Mouse (Mus musculus) yolk sac, embryonic 10.5 days (tissue): ENCODE measurements at regions not wholly inside any gene's neighbourhood (a gene's known extent, or its start where the extent isn't known, plus 50 kb on each side); places are given as distances from the start of the nearest gene placed in this dataset.

ENCODE experiments used
- DNase-seq: peaks from one replicate; pipeline ENCODE4 v3.0.0-alpha.2; 2017; ENCODE audit warnings: low spot score

GRCm38 (mm10) chr3:101524905-101525304 lies 79.6 kb downstream of the Atp1a1 start:
- DNase-seq: no peak

DNA sequence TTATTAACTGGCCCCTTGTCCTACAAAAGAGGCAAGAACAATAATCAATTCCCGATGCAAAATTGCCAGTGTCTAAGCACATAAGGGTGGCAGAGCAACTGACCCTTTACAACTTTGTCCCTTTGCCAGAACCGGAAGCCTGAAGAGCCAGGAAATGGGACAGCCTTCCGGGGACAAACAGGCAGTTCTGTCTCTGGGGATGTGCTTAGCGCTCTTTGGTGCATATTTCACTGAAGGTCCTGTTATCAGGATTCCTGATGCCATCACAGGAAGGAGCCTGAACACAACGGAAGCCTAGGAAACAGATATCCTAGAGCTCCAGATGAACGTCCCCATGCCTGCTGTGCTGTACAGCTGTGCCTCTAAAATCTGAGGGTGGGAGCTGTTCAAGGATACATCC lies 80.0 kb downstream of the Atp1a1 start:
- DNase-seq: no peak

DNA sequence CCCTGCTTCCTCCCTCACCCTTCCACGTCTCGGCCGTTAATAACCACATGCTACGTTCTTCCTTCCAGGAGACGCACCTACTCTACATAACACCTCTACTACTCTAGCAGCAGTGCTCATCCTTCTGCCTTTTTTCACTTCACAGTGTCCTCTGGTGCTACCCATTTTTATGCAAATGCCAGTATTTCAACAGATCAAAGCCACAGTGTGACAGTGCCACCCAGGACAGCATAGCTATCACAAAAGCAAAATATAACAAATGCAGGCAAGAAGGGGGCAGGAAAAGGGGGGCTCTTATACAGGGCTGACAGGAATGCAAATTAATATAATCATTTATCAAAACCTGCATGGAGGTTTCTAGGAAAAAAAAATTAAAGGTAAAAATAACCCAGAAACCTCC lies 81.2 kb downstream of the Atp1a1 start:
- DNase-seq: no peak

- DNase-seq: no peak
Observed at GRCm38 (mm10) chr3:101522246-101522920, 82.1 kb downstream of the Atp1a1 start.

DNA sequence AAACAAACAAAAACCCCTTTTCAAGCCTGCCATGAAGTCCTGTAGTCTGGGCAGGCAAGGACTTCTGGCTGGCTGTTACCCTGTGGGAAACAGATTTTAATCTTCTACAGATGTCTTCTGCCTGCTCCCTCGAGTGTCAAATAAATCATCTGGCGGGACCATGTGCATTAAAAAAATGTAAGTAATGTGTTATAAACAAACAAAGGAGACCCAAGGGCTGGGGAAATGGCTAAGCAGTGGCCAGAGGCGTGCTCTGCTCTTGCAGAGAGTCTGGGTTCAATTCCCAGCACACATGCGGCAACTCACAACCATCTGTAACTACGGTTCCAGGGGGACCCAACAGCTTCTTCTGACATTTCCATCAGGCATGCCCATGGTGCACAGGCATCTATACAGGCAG lies 83.3 kb downstream of the Atp1a1 start:
- DNase-seq: no peak

- no peak for DNase-seq
Observed at GRCm38 (mm10) chr3:101520115-101520514, 84.4 kb downstream of the Atp1a1 start.

DNA sequence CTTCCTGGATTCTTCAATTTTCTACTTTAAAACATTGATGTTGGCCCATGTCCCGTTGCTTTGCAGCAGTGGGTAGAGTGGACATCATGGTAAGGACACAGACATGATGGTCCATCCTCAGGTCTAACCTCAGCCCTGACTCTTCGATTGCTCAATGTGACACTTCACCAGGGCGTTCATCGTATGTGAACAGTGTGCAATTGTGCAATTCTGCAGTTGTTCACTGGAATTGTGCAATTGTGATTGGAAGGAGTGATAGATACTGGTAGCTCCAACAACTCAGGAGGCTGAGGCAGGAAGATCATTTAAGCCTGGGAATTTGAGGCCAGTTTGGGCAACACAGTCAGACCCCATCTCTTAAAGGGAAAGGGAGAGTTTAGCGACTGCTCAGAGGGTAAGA lies 84.9 kb downstream of the Atp1a1 start:
- DNase-seq: no peak

DNA sequence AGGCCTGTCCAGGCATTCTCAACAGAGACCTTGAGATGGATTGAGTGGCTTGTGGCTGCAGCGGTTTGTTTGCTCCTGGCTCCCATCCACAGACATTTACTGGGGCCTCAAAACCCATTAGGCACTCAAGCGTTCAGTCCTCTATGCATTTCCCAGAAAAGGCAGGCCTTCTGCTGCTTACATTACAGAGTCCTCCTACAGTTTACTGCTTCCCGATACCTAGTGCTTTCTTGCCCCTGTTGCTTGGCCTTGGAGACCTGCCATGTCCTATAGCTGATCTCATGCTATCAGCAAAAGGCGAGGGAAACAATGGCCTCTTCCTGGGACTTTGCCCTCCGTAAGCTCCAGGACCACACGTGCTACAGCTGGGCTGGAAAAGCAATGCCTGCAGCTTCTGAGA lies 85.7 kb downstream of the Atp1a1 start:
- peak; percentile 67 for DNase-seq

DNA sequence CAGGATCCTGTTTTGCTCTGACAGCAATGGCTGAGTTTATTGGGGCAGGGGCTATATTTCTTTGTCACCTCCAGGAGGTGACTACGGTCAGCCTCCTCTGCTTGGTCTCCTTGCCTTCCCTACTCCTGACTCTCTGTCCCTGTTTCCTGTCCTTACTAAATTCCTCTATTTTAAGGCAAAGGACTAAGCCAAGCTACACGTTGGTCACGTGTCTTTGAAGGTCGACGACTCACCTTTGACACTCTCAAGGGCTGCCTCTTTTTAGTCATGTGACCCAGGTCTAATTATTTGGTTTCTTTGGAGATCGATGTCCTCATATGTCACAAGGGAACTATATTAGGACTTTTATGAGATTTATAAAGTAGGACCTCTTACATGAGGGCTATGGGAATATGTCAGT lies 86.9 kb downstream of the Atp1a1 start:
- DNase-seq: no peak

DNA sequence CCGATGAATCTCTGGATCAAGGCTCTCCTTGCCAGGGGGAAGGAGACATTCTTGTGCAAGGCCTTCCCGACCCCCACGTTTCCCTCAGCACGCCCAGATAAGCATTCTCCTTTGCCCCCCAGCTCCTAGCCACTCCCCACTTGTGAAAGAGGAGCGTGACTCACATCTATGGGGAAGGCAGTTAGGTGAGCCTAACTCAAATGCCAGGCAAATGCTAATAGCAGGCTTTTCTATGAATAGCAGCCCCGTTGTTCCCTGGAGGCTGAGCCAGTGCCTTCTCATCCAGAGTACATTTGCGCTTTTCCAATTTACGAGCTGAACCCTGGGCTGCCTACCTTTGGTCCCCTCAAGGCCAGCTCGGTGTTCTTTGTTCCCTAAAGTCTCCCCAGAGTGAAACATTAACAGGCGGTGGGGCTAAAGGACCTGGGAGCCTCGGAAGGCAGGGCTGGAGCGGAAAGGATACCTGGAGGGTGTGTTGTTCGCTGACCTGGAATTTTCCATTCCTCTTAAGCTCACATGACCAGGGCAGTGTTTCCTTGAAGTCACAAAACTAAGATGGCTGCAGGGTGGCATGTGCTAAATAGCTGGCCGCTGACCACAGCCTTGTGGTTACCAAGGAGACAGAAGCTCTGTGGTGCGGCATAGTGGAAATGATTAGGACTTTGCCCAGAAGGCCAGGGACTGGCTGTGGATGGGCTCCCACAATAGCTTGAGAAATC lies 87.5 kb downstream of the Atp1a1 start:
- DNase-seq: peak; percentile 90

GRCm38 (mm10) chr3:101515566-101515965 lies 88.9 kb downstream of the Atp1a1 start:
- DNase-seq: no peak

GRCm38 (mm10) chr3:101513611-101514311 lies 90.7 kb downstream of the Atp1a1 start:
- DNase-seq: peak; percentile 75
